9 mouse cellular contexts compared by ENCODE assay signal in the genomic region with DNA sequence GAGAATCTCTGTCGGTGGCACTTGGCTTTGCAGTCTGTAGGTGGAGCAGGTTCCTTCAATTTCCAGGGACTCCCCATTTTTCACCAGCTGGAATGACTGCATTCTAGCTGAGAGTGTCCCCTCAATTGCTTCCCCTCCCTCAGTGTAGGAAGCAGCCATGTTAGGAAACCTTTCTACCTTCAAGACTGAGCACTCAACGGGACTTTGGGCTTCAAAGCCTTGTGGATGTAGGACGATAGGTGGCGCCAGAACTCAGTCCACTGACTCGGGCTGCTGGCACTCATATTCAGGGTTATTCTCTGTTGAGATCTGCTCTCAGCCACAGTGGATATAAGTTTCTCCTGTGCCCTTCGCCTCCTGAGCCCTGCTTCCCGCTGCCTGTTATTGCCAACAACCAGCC. TPM values are rescaled to one million over a fixed set of nuclear protein-coding genes. Genes with fewer than 3 reads are reported as not detected.
DNase-seq lines count a peak whose midpoint lies in the region; ATAC-seq and TF ChIP-seq lines count a peak whose summit lies in the region.
"Had no signal": no experiment of that assay in that cellular context is flagged by ENCODE, and none has a peak within 500 bp of the region (broad histone marks: within the 10 kb centered on the region; RNA-seq: fewer than 3 reads in every experiment).

No protein-coding gene starts in this region.

- no peak overlapping the region for H3K4me2 ChIP-seq in forebrain, embryonic 14.5 days (ENCODE audit: low read length)
- H3K4me2 ChIP-seq: heart, embryonic 15.5 days had no signal

- 25% methylated on average over 7 of the region's 7 CpGs for WGBS in forebrain, embryonic 14.5 days

- peak; percentile 9 for DNase-seq in MEL (ENCODE audit: low read depth, low spot score)
- DNase-seq in c-Kit-positive CD71-positive TER-119-negative erythroid progenitor cells, embryonic 14.5 days (ENCODE audit: low read depth) = peak; percentile 34
- DNase-seq in forebrain, embryonic 14.5 days (ENCODE audit: low spot score) = peak; percentile 81
- peak; percentile 84 for DNase-seq in heart, postnatal 4 days
- peak; percentile 49 for DNase-seq in layer of hippocampus, adult 9-11 months
- peak; percentile 57 to 76 for DNase-seq in lung, postnatal 4 days
- DNase-seq in skeletal muscle tissue, adult 2 months (ENCODE audit: low read depth, low spot score) = peak; percentile 29

- no peak overlapping the region for H3K9ac ChIP-seq in MEL (ENCODE audit: control insufficient read depth, low read depth, low read length, poor library complexity, severe bottlenecking)
- H3K9ac ChIP-seq in forebrain, embryonic 14.5 days (ENCODE audit: low read length) = no peak overlapping the region
- H3K9ac ChIP-seq: heart, embryonic 15.5 days had no signal

- no peak for TF ChIP-seq POLR2A in MEL (IDR thresholded peaks at IDR 0.05; ENCODE audit: control insufficient read depth in 1 of 2, insufficient read depth in 1 of 2, low read depth in 1 of 2, low read length in 2 of 2, poor library complexity in 1 of 2)

- H3K27ac ChIP-seq in MEL (ENCODE audit: control insufficient read depth, low read depth, low read length) = no peak overlapping the region
- H3K27ac ChIP-seq in forebrain, embryonic 14.5 days (ENCODE audit: low read depth, low read length) = no peak overlapping the region
- H3K27ac ChIP-seq: heart, embryonic 15.5 days had no signal

- TF ChIP-seq EP300 in MEL (IDR thresholded peaks at IDR 0.05; ENCODE audit: low read depth in 1 of 2, low read length in 2 of 2) = no peak

- no peaks in the 10 kb centered on the region for H3K79me2 ChIP-seq in MEL (ENCODE audit: control insufficient read depth, insufficient read depth, low read length, poor library complexity)

- no peaks in the 10 kb centered on the region for H3K9me3 ChIP-seq in MEL (replicated peaks; ENCODE audit: insufficient read depth, low read length)
- H3K9me3 ChIP-seq in forebrain, embryonic 14.5 days (replicated peaks; ENCODE audit: control insufficient read depth, low read length) = no peaks in the 10 kb centered on the region
- H3K9me3 ChIP-seq: heart, embryonic 15.5 days had no signal

- peak in 2 of 3 experiments; percentile 33 to 60; a peak in 4 of 6 replicates for TF ChIP-seq CTCF in MEL (IDR thresholded peaks at IDR 0.05 in 2 of 3, conservative IDR thresholded peaks at IDR 0.05 in 1 of 3; ENCODE audit: control insufficient read depth in 1 of 3, insufficient read depth in 1 of 3, low read depth in 2 of 3, low read length in 3 of 3, poor library complexity in 1 of 3, severe bottlenecking in 1 of 3)

- no peaks in the 10 kb centered on the region for H3K4me1 ChIP-seq in MEL (ENCODE audit: control insufficient read depth in 1 of 2, insufficient read depth in 2 of 2, low read length in 2 of 2)
- no peaks in the 10 kb centered on the region for H3K4me1 ChIP-seq in forebrain, embryonic 14.5 days (ENCODE audit: control insufficient read depth, insufficient read depth, low read length)

- no peaks in the 10 kb centered on the region for H3K27me3 ChIP-seq in MEL (ENCODE audit: control insufficient read depth in 1 of 2, insufficient read depth in 2 of 2, low read length in 2 of 2)
- H3K27me3 ChIP-seq in forebrain, embryonic 14.5 days (replicated peaks; ENCODE audit: control insufficient read depth, insufficient read depth, low read length) = no peaks in the 10 kb centered on the region
- H3K27me3 ChIP-seq: heart, embryonic 15.5 days had no signal

- no peaks in the 10 kb centered on the region for H3K36me3 ChIP-seq in MEL (ENCODE audit: control insufficient read depth in 1 of 2, insufficient read depth in 2 of 2, low read length in 2 of 2)
- no peaks in the 10 kb centered on the region for H3K36me3 ChIP-seq in forebrain, embryonic 14.5 days (ENCODE audit: control insufficient read depth, insufficient read depth, low read length)
- H3K36me3 ChIP-seq: heart, embryonic 15.5 days had no signal

- peak; percentile 15; the same call in 1 of the 2 replicates for TF ChIP-seq RAD21 in MEL (IDR thresholded peaks at IDR 0.05; ENCODE audit: low read depth, low read length)

- peak; percentile 78 for ATAC-seq in forebrain, embryonic 14.5 days
- no peak for ATAC-seq in activated CD4-positive, CD25-positive, alpha-beta regulatory T cell, adult 4 months

- no peak overlapping the region for H3K4me3 ChIP-seq in MEL (ENCODE audit: control insufficient read depth in 1 of 2, insufficient read depth in 1 of 2, low read depth in 2 of 2, low read length in 2 of 2)
- no peak overlapping the region for H3K4me3 ChIP-seq in forebrain, embryonic 14.5 days (ENCODE audit: low read depth, low read length)
- H3K4me3 ChIP-seq: heart, embryonic 15.5 days had no signal

TF ChIP-seq in MEL, 35 proteins besides CTCF, POLR2A, EP300 and RAD21:
- TF ChIP-seq MXI1 (IDR thresholded peaks at IDR 0.05; ENCODE audit: low read depth, low read length) (no peak), NRF1 (IDR thresholded peaks at IDR 0.05; ENCODE audit: insufficient read depth, low read depth, low read length, poor library complexity, severe bottlenecking) (no peak), JUND (IDR thresholded peaks at IDR 0.05; ENCODE audit: low read depth, low read length) (no peak), NELFE (IDR thresholded peaks at IDR 0.05; ENCODE audit: low read depth, low read length) (no peak), SMC3 (IDR thresholded peaks at IDR 0.05; ENCODE audit: low read depth, low read length) (no peak), HCFC1 (IDR thresholded peaks at IDR 0.05; ENCODE audit: low read depth, low read length) (no peak), MYC (IDR thresholded peaks at IDR 0.05; ENCODE audit: low read depth, low read length) (no peak), UBTF (IDR thresholded peaks at IDR 0.05; ENCODE audit: borderline replicate concordance, insufficient read depth, low read depth, low read length) (no peak), BHLHE40 (IDR thresholded peaks at IDR 0.05; ENCODE audit: borderline replicate concordance, low read depth, low read length) (no peak), TCF12 (IDR thresholded peaks at IDR 0.05; ENCODE audit: low read depth, low read length) (no peak), SIN3A (IDR thresholded peaks at IDR 0.05; ENCODE audit: low read length) (no peak), ETS1 (IDR thresholded peaks at IDR 0.05; ENCODE audit: low read depth, low read length) (no peak)

RNA-seq across cellular contexts. Expression of gene Gja1, which starts 8.1 kb away (rescaled TPM):
- not detected in 2 replicates for total RNA-seq in MEL (2012; rRNA removed)
- polyA plus RNA-seq in MEL (2012; ENCODE audit: insufficient read depth in 1 of 2, insufficient read length in 2 of 2, low read depth in 1 of 2, low replicate concordance in 2 of 2, missing spikeins in 1 of 2) = not detected
- 111 and 138 TPM in 2 replicates for polyA plus RNA-seq in forebrain, embryonic 14.5 days (2014; fragmentation: Nextera tagmentation; extraction: Ambion mirVana)
- 100 to 1,000 TPM; 713 to 779 TPM for total RNA-seq in heart, postnatal 4 days (2021)
- under 1 TPM in 1 of 2 experiments, not detected in 1; 0.21 TPM for polyA plus RNA-seq in activated CD4-positive, CD25-positive, alpha-beta regulatory T cell, adult 4 months (2017; shearing (Covaris generic))

Comparison
In these comparisons a context has a peak if more than half of its experiments do, and no peak if none do; other contexts are left out.
1. DNase-seq: peak in every context shown above with its lines; median percentile 84 in heart, postnatal 4 days; 81 in forebrain, embryonic 14.5 days; 66 in lung, postnatal 4 days; 49 in layer of hippocampus, adult 9-11 months; 34 in c-Kit-positive CD71-positive TER-119-negative erythroid progenitor cells, embryonic 14.5 days; 29 in skeletal muscle tissue, adult 2 months; 9 in MEL.
2. RNA of gene Gja1, which starts 8.1 kb away (polyA plus RNA-seq): 111 to 138 TPM in forebrain, embryonic 14.5 days; 0.21 TPM in activated CD4-positive, CD25-positive, alpha-beta regulatory T cell, adult 4 months and not detected in MEL; every median in the first group is over 10 times any median in the second.